ENCODE assay signal across 14 mouse cellular contexts in genomic region chr17:47965885-47966505, GRCm38 (mm10). TPM values are rescaled to one million over a fixed set of nuclear protein-coding genes. Genes with fewer than 3 reads are reported as not detected.
A peak's percentile ranks its signal among the peaks of the same experiment; 100 is the strongest.
DNase-seq lines count a peak whose midpoint lies in the region; ATAC-seq and TF ChIP-seq lines count a peak whose summit lies in the region.
"Had no signal": no experiment of that assay in that cellular context is flagged by ENCODE, and none has a peak within 500 bp of the region (broad histone marks: within the 10 kb centered on the region; RNA-seq: fewer than 3 reads in every experiment).

No protein-coding gene starts in this region.

- TF ChIP-seq POLR2A in lung, adult 2 months (IDR thresholded peaks at IDR 0.05; ENCODE audit: borderline replicate concordance, extremely low read depth, low read depth, low read length) = no peak
- TF ChIP-seq POLR2A in heart, adult 2 months (IDR thresholded peaks at IDR 0.05; ENCODE audit: insufficient read depth, low read depth, low read length) = no peak

- no peaks in the 10 kb centered on the region for H3K4me1 ChIP-seq in lung, embryonic 14.5 days (ENCODE audit: insufficient read depth)
- no peaks in the 10 kb centered on the region for H3K4me1 ChIP-seq in lung, adult 2 months (ENCODE audit: control insufficient read depth, insufficient read depth, low read length)
- no peaks in the 10 kb centered on the region for H3K4me1 ChIP-seq in stomach, postnatal 0 days (replicated peaks; ENCODE audit: control insufficient read depth, insufficient read depth)
- no peaks in the 10 kb centered on the region for H3K4me1 ChIP-seq in heart, adult 2 months (ENCODE audit: control insufficient read depth, insufficient read depth, low read length)
- H3K4me1 ChIP-seq: heart, embryonic 15.5 days; lung, embryonic 15.5 days had no signal

- no peaks in the 10 kb centered on the region for H3K36me3 ChIP-seq in lung, embryonic 14.5 days (ENCODE audit: insufficient read depth)
- H3K36me3 ChIP-seq in stomach, postnatal 0 days (ENCODE audit: control insufficient read depth, insufficient read depth, low read length) = no peaks in the 10 kb centered on the region
- H3K36me3 ChIP-seq in heart, adult 2 months (ENCODE audit: control insufficient read depth, insufficient read depth, low read length) = no peaks in the 10 kb centered on the region
- H3K36me3 ChIP-seq: heart, embryonic 15.5 days; lung, embryonic 15.5 days had no signal

- intact Hi-C loops in heart, adult 2 months (cut with DNase I) = no loop called here

- no peak overlapping the region for H3K4me3 ChIP-seq in lung, embryonic 14.5 days (ENCODE audit: low read depth, low read length)
- no peak overlapping the region for H3K4me3 ChIP-seq in lung, adult 2 months (replicated peaks; ENCODE audit: extremely low read depth, low read depth, low read length)
- no peak overlapping the region for H3K4me3 ChIP-seq in stomach, postnatal 0 days (ENCODE audit: low read depth, low read length)
- H3K4me3 ChIP-seq in heart, adult 2 months = no peak overlapping the region
- H3K4me3 ChIP-seq: gastrocnemius, adult 2 months; heart, embryonic 15.5 days; lung, embryonic 15.5 days had no signal

- H3K9me3 ChIP-seq in lung, embryonic 14.5 days (ENCODE audit: low read depth, low read length) = no peaks in the 10 kb centered on the region
- H3K9me3 ChIP-seq in stomach, postnatal 0 days (ENCODE audit: control insufficient read depth, low read length) = no peaks in the 10 kb centered on the region
- H3K9me3 ChIP-seq: heart, embryonic 15.5 days; lung, embryonic 15.5 days had no signal

- TF ChIP-seq CTCF in lung, embryonic 14.5 days (IDR thresholded peaks at IDR 0.05; ENCODE audit: low read depth) = no peak
- TF ChIP-seq CTCF in lung, adult 2 months (IDR thresholded peaks at IDR 0.05; ENCODE audit: insufficient read depth, low read length) = no peak
- no peak for TF ChIP-seq CTCF in stomach, postnatal 0 days (IDR thresholded peaks at IDR 0.05; ENCODE audit: low read depth)
- TF ChIP-seq CTCF in heart, adult 2 months (IDR thresholded peaks at IDR 0.05) = no peak

- H3K4me2 ChIP-seq in lung, embryonic 14.5 days = no peak overlapping the region
- no peak overlapping the region for H3K4me2 ChIP-seq in stomach, postnatal 0 days (replicated peaks; ENCODE audit: low read depth)
- H3K4me2 ChIP-seq: heart, embryonic 15.5 days; lung, embryonic 15.5 days had no signal

- no peaks in the 10 kb centered on the region for H3K27me3 ChIP-seq in lung, embryonic 14.5 days (ENCODE audit: insufficient read depth, low read length)
- H3K27me3 ChIP-seq in stomach, postnatal 0 days (ENCODE audit: control insufficient read depth, insufficient read depth, low read length) = no peaks in the 10 kb centered on the region
- no peaks in the 10 kb centered on the region for H3K27me3 ChIP-seq in heart, adult 2 months (ENCODE audit: control insufficient read depth, insufficient read depth, low read length)
- H3K27me3 ChIP-seq: CH12.LX; heart, embryonic 15.5 days; lung, embryonic 15.5 days had no signal

- no peak for TF ChIP-seq EP300 in stomach, postnatal 0 days (optimal IDR thresholded peaks at IDR 0.05)
- TF ChIP-seq EP300 in heart, adult 2 months (IDR thresholded peaks at IDR 0.05; ENCODE audit: insufficient read depth, low read depth, low read length) = no peak

- peak; percentile 33; the same call in 1 of the 2 replicates for ATAC-seq in lung, embryonic 14.5 days (ENCODE audit: insufficient read depth)
- peak; percentile 58 for ATAC-seq in stomach, postnatal 0 days (ENCODE audit: low FRiP score, low TSS enrichment)

- 0 out of 2 replicates have a peak overlapping the region, but pooled peaks have one; percentile 27 for H3K27ac ChIP-seq in lung, embryonic 14.5 days (ENCODE audit: low read depth)
- H3K27ac ChIP-seq in stomach, postnatal 0 days (replicated peaks) = no peak overlapping the region; the same call in 1 of the 2 replicates
- no peak overlapping the region for H3K27ac ChIP-seq in heart, adult 2 months
- H3K27ac ChIP-seq: gastrocnemius, adult 2 months; heart, embryonic 15.5 days; lung, embryonic 15.5 days had no signal

- H3K79me2 ChIP-seq in heart, adult 2 months (replicated peaks; ENCODE audit: control insufficient read depth, insufficient read depth, low read length) = no peaks in the 10 kb centered on the region

- no peak overlapping the region for H3K9ac ChIP-seq in lung, embryonic 14.5 days
- H3K9ac ChIP-seq in stomach, postnatal 0 days (ENCODE audit: low read length) = no peak overlapping the region
- no peak overlapping the region for H3K9ac ChIP-seq in heart, adult 2 months (ENCODE audit: low read depth, low read length)
- H3K9ac ChIP-seq: heart, embryonic 15.5 days; lung, embryonic 15.5 days had no signal

- peak; percentile 52 for DNase-seq in lung, embryonic 14.5 days
- DNase-seq in lung, adult 2 months = no peak
- DNase-seq in forelimb bud, embryonic 11.5 days (ENCODE audit: low read depth, low spot score) = peak; percentile 83
- DNase-seq in kidney, postnatal 36 days = peak; percentile 19 to 37
- peak; percentile 51 for DNase-seq in stomach, postnatal 0 days (ENCODE audit: low spot score)
- DNase-seq in cerebellum, adult 9-11 months = no peak
- DNase-seq in heart, adult 2 months = no peak
- DNase-seq: adrenal gland, adult 2 months; cerebellum, postnatal 25 days; gastrocnemius, adult 2 months; thymus, postnatal 4 days had no signal

- 23% methylated on average over 9 of the region's 12 CpGs for WGBS in lung, embryonic 14.5 days
- WGBS in lung, adult 2 months = 39% methylated on average over 9 of the region's 12 CpGs
- 10% methylated on average over 6 of the region's 12 CpGs for WGBS in stomach, postnatal 0 days
- 40% methylated on average over 9 of the region's 12 CpGs for WGBS in heart, adult 2 months

RNA-seq across cellular contexts. Expression of gene Foxp4, which starts 41.5 kb away (rescaled TPM):
- polyA plus RNA-seq in lung, embryonic 14.5 days (2014; fragmentation: Nextera tagmentation; extraction: Ambion mirVana) = 37.2 and 42.2 TPM in 2 replicates
- polyA plus RNA-seq in lung, adult 2 months (2012; rRNA removed) = 100 and 117 TPM in 2 replicates
- polyA plus RNA-seq in stomach, postnatal 0 days (2015; fragmentation: Nextera tagmentation; extraction: Ambion mirVana) = 14.6 and 17.9 TPM in 2 replicates
- total RNA-seq in heart, adult 2 months (2021) = 10 to 100 TPM; 10.0 to 11.7 TPM
- 10.2 and 13.7 TPM in 2 replicates for polyA plus RNA-seq in heart, adult 2 months (2012; rRNA removed)

Comparison
In these comparisons a context has a peak if more than half of its experiments do, and no peak if none do; other contexts are left out.
1. DNase-seq: peak in lung, embryonic 14.5 days (single experiment), forelimb bud, embryonic 11.5 days (single experiment), kidney, postnatal 36 days (2 of 2) and stomach, postnatal 0 days (single experiment); none in lung, adult 2 months (single experiment), cerebellum, adult 9-11 months (single experiment) and heart, adult 2 months (0 of 2).